Mouse (Mus musculus) urinary bladder, postnatal 36 days (tissue): ENCODE results near the gene Gm45194.

Experiments used
- DNase-seq, 2 experiments: peaks; one replicate each; pipeline ENCODE4 v3.0.0; 2022; ENCODE audit warnings: low spot score in 2 of 2, mixed read lengths in 1 of 2

Gene Gm45194

GRCm38 (mm10) chrX:111891089-111891488 lies at the start of gene Gm45194:
Gene Gm45194 (plus strand): TSS chrX:111891389.
- no peak for DNase-seq

GRCm38 (mm10) chrX:111855878-111856277 lies 35.3 kb upstream of the Gm45194 start:
- no peak for DNase-seq

- DNase-seq, result no peak
Observed at GRCm38 (mm10) chrX:111881251-111881650, 9.9 kb upstream of the Gm45194 start.

GRCm38 (mm10) chrX:111894321-111895050 lies 3.3 kb downstream of the Gm45194 start:
- DNase-seq, result no peak

GRCm38 (mm10) chrX:111895084-111895779 lies 4.0 kb downstream of the Gm45194 start:
- DNase-seq, result no peak

- DNase-seq, result no peak
Observed at GRCm38 (mm10) chrX:111917422-111917821, 26.2 kb downstream of the Gm45194 start.

GRCm38 (mm10) chrX:111960909-111961308 lies 69.7 kb downstream of the Gm45194 start:
- DNase-seq, result no peak

- no peak for DNase-seq
Observed at GRCm38 (mm10) chrX:111999661-112000060, 108.5 kb downstream of the Gm45194 start.

GRCm38 (mm10) chrX:112010707-112011106 lies 119.5 kb downstream of the Gm45194 start, which contains the start of gene Tex16:
Gene Tex16 (plus strand): TSS chrX:112011007.
- no peak for DNase-seq

- DNase-seq, result no peak
Observed at GRCm38 (mm10) chrX:112238749-112239148, 347.6 kb downstream of the Gm45194 start, which contains the start of gene 4933403O08Rik. Gene 4933403O08Rik (plus strand): TSS chrX:112239049.

GRCm38 (mm10) chrX:112242916-112243315 lies 351.7 kb downstream of the Gm45194 start:
- DNase-seq, result no peak

GRCm38 (mm10) chrX:112255513-112255912 lies 364.3 kb downstream of the Gm45194 start:
- DNase-seq, result no peak

GRCm38 (mm10) chrX:112273550-112273949 lies 382.4 kb downstream of the Gm45194 start:
- no peak for DNase-seq
